Mouse (Mus musculus): ENCODE results near the gene Ighmbp2. TPM values are rescaled to one million over a fixed set of nuclear protein-coding genes. Genes with fewer than 3 reads are reported as not detected.
"Not testable (repeated sequence)": the region's sequence is repeated elsewhere in the genome, so short reads cannot be mapped to it uniquely, and the experiment has no call there.

Gene Ighmbp2
- polyA plus RNA-seq, 1 experiment = 6.3 TPM

- no peak overlapping the region for H3K4me3 ChIP-seq (ENCODE audit: extremely low read depth, insufficient read depth, insufficient read length)
- peaks cover 30% of the 10 kb centered on the region for H3K36me3 ChIP-seq (ENCODE audit: control insufficient read depth, insufficient read depth, low read length)
- H3K27ac ChIP-seq (ENCODE audit: insufficient read depth, low read length) = no peak overlapping the region
- no peaks in the 10 kb centered on the region for H3K27me3 ChIP-seq (ENCODE audit: control insufficient read depth, insufficient read depth, low read length)
- no peak for DNase-seq (ENCODE audit: low read depth in 1 of 2, low spot score in 2 of 2)
- TF ChIP-seq CTCF (IDR thresholded peaks at IDR 0.05; ENCODE audit: extremely low read depth, insufficient read depth, insufficient read length, insufficient replicate concordance) = no peak
- TF ChIP-seq POLR2A (IDR thresholded peaks at IDR 0.05; ENCODE audit: low read depth, low read length) = no peak
- no peaks in the 10 kb centered on the region for H3K4me1 ChIP-seq (ENCODE audit: control insufficient read depth, insufficient read depth, insufficient read length)
- 92% methylated on average over 12 of the region's 12 CpGs for WGBS
Measured at GRCm38 (mm10) chr19:3261764-3262525, 20.9 kb downstream of the Ighmbp2 start.

GRCm38 (mm10) chr19:3261336-3261735, 21.5 kb downstream of the Ighmbp2 start:
- WGBS = 91% methylated on average over 7 of the region's 7 CpGs
- H3K27ac ChIP-seq (ENCODE audit: insufficient read depth, low read length) = no peak overlapping the region
- H3K4me3 ChIP-seq (ENCODE audit: extremely low read depth, insufficient read depth, insufficient read length) = no peak overlapping the region
- H3K4me1 ChIP-seq (ENCODE audit: control insufficient read depth, insufficient read depth, insufficient read length) = no peaks in the 10 kb centered on the region
- TF ChIP-seq POLR2A (IDR thresholded peaks at IDR 0.05; ENCODE audit: low read depth, low read length) (no peak), CTCF (IDR thresholded peaks at IDR 0.05; ENCODE audit: extremely low read depth, insufficient read depth, insufficient read length, insufficient replicate concordance) (no peak)
- H3K36me3 ChIP-seq (ENCODE audit: control insufficient read depth, insufficient read depth, low read length) = peaks cover 29% of the 10 kb centered on the region
- no peak for DNase-seq (ENCODE audit: low read depth in 1 of 2, low spot score in 2 of 2)
- H3K27me3 ChIP-seq (ENCODE audit: control insufficient read depth, insufficient read depth, low read length) = no peaks in the 10 kb centered on the region

GRCm38 (mm10) chr19:3260591-3260990, 22.2 kb downstream of the Ighmbp2 start:
- 85% methylated on average over 3 of the region's 3 CpGs for WGBS
- H3K27ac ChIP-seq (ENCODE audit: insufficient read depth, low read length) = no peak overlapping the region
- no peak for TF ChIP-seq CTCF (IDR thresholded peaks at IDR 0.05; ENCODE audit: extremely low read depth, insufficient read depth, insufficient read length, insufficient replicate concordance)
- TF ChIP-seq POLR2A (IDR thresholded peaks at IDR 0.05; ENCODE audit: low read depth, low read length) = no peak
- DNase-seq (ENCODE audit: low read depth in 1 of 2, low spot score in 2 of 2) = no peak
- H3K4me1 ChIP-seq (ENCODE audit: control insufficient read depth, insufficient read depth, insufficient read length) = no peaks in the 10 kb centered on the region
- H3K4me3 ChIP-seq (ENCODE audit: extremely low read depth, insufficient read depth, insufficient read length) = no peak overlapping the region
- peaks cover 24% of the 10 kb centered on the region for H3K36me3 ChIP-seq (ENCODE audit: control insufficient read depth, insufficient read depth, low read length)
- H3K27me3 ChIP-seq (ENCODE audit: control insufficient read depth, insufficient read depth, low read length) = no peaks in the 10 kb centered on the region

GRCm38 (mm10) chr19:3260016-3260415, 22.8 kb downstream of the Ighmbp2 start:
- DNase-seq (ENCODE audit: low read depth in 1 of 2, low spot score in 2 of 2) = no peak
- Histone ChIP-seq H3K4me3 (ENCODE audit: extremely low read depth, insufficient read depth, insufficient read length) (no peak overlapping the region), H3K27me3 (ENCODE audit: control insufficient read depth, insufficient read depth, low read length) (no peaks in the 10 kb centered on the region), H3K36me3 (ENCODE audit: control insufficient read depth, insufficient read depth, low read length) (peaks cover 19% of the 10 kb centered on the region), H3K4me1 (ENCODE audit: control insufficient read depth, insufficient read depth, insufficient read length) (no peaks in the 10 kb centered on the region), H3K27ac (ENCODE audit: insufficient read depth, low read length) (no peak overlapping the region)
- WGBS = 90% methylated on average over 8 of the region's 8 CpGs
- TF ChIP-seq POLR2A (IDR thresholded peaks at IDR 0.05; ENCODE audit: low read depth, low read length) (no peak), CTCF (IDR thresholded peaks at IDR 0.05; ENCODE audit: extremely low read depth, insufficient read depth, insufficient read length, insufficient replicate concordance) (no peak)

- not testable (repeated sequence) for H3K4me1 ChIP-seq (ENCODE audit: control insufficient read depth, insufficient read depth, insufficient read length); DNase-seq (ENCODE audit: low read depth in 1 of 2, low spot score in 2 of 2); H3K36me3 ChIP-seq (ENCODE audit: control insufficient read depth, insufficient read depth, low read length); H3K27ac ChIP-seq (ENCODE audit: insufficient read depth, low read length); H3K4me3 ChIP-seq (ENCODE audit: extremely low read depth, insufficient read depth, insufficient read length); H3K27me3 ChIP-seq (ENCODE audit: control insufficient read depth, insufficient read depth, low read length)
- 79% methylated on average over 5 of the region's 6 CpGs for WGBS
Measured at GRCm38 (mm10) chr19:3225261-3225660, 57.6 kb downstream of the Ighmbp2 start.

GRCm38 (mm10) chr19:3214937-3215336, 67.9 kb downstream of the Ighmbp2 start:
- not testable (repeated sequence) for H3K27me3 ChIP-seq (ENCODE audit: control insufficient read depth, insufficient read depth, low read length); DNase-seq (ENCODE audit: low read depth in 1 of 2, low spot score in 2 of 2); H3K4me1 ChIP-seq (ENCODE audit: control insufficient read depth, insufficient read depth, insufficient read length); H3K27ac ChIP-seq (ENCODE audit: insufficient read depth, low read length); H3K36me3 ChIP-seq (ENCODE audit: control insufficient read depth, insufficient read depth, low read length); H3K4me3 ChIP-seq (ENCODE audit: extremely low read depth, insufficient read depth, insufficient read length)
- WGBS = 76% methylated on average over 1 of the region's 1 CpGs

Other genes starting within 250 kb of the Ighmbp2 start
- gene Mrpl21, start 116 bp downstream of the Ighmbp2 start, polyA plus RNA-seq (2012; rRNA removed) = 22.6 and 25.6 TPM in 2 replicates
- 45.9 and 68.9 TPM in 2 replicates for gene Cpt1a, start 39.3 kb upstream of the Ighmbp2 start, polyA plus RNA-seq (2012; rRNA removed)
- 0.43 and 0.74 TPM in 2 replicates for gene Tesmin, start 105.8 kb upstream of the Ighmbp2 start, polyA plus RNA-seq (2012; rRNA removed)
- gene Gal, start 131.5 kb upstream of the Ighmbp2 start, polyA plus RNA-seq (2012; rRNA removed) = 13.1 and 22.2 TPM in 2 replicates

Measured in spleen, adult 2 months (tissue).